Mouse (Mus musculus) frontal cortex, postnatal 25 days (tissue): ENCODE results near the gene Pde4c.

ENCODE experiments used
- DNase-seq, 2 experiments: peaks; one replicate each; pipeline ENCODE4 v3.0.0; 2022; ENCODE audit warnings: low spot score in 2 of 2

The Pde4c gene

GRCm38 (mm10) chr8:70790846-70791245, 67.3 kb downstream of the Pde4c start:
- DNase-seq = no peak

- DNase-seq = no peak
These were observed 67.8 kb downstream of the Pde4c start for GRCm38 (mm10) chr8:70791294-70791701.

GRCm38 (mm10) chr8:70791975-70792691, 68.6 kb downstream of the Pde4c start:
- peak; percentile 92 for DNase-seq

- DNase-seq = no peak
These were observed 69.2 kb downstream of the Pde4c start for GRCm38 (mm10) chr8:70792700-70793099.

- no peak for DNase-seq
These were observed 70.7 kb downstream of the Pde4c start for GRCm38 (mm10) chr8:70794215-70794614.

GRCm38 (mm10) chr8:70795370-70795769, 71.8 kb downstream of the Pde4c start:
- no peak for DNase-seq

GRCm38 (mm10) chr8:70796403-70797080, 73.0 kb downstream of the Pde4c start:
- DNase-seq = no peak

- DNase-seq = peak; percentile 64 to 74
These were observed 73.9 kb downstream of the Pde4c start for GRCm38 (mm10) chr8:70797081-70798070.

- no peak for DNase-seq
These were observed 74.8 kb downstream of the Pde4c start for GRCm38 (mm10) chr8:70798281-70798680.

GRCm38 (mm10) chr8:70800648-70801047, 77.1 kb downstream of the Pde4c start:
- DNase-seq = peak in 1 of 2 experiments; percentile 57
